Comparison of ENCODE assay signal across 8 mouse cellular contexts in genomic region chr8:94666456-94667308, GRCm38 (mm10). TPM values are rescaled to one million over a fixed set of nuclear protein-coding genes. Genes with fewer than 3 reads are reported as not detected.
A peak's percentile ranks its signal among the peaks of the same experiment; 100 is the strongest.
DNase-seq lines count a peak whose midpoint lies in the region; ATAC-seq and TF ChIP-seq lines count a peak whose summit lies in the region.

TSS of gene Arl2bp (plus strand) at chr8:94666600.

- peak within 1 kb of the TSS; percentile 80 for H3K4me2 ChIP-seq in heart, embryonic 11.5 days
- peak within 1 kb of the TSS; percentile 82 for H3K4me2 ChIP-seq in kidney, embryonic 16.5 days (replicated peaks; ENCODE audit: low read depth, low read length)
- H3K4me2 ChIP-seq in myocyte (ENCODE audit: low read depth): peak within 1 kb of the TSS; percentile 94

- peak within 1 kb of the TSS; percentile 80 for H3K27ac ChIP-seq in heart, embryonic 11.5 days (ENCODE audit: low read depth, low read length)
- peak within 1 kb of the TSS; percentile 90 for H3K27ac ChIP-seq in kidney, embryonic 16.5 days (ENCODE audit: low read length)
- no peak within 1 kb of the TSS for H3K27ac ChIP-seq in liver, adult 2 months (replicated peaks; ENCODE audit: insufficient read depth, low read depth, low read length)

- no peaks in the 10 kb centered on the region for H3K79me2 ChIP-seq in liver, adult 2 months (ENCODE audit: control insufficient read depth, insufficient read depth, low read length)
- peaks cover 18% of the 10 kb centered on the region for H3K79me2 ChIP-seq in myocyte (ENCODE audit: control insufficient read depth, insufficient read depth)

- peak within 1 kb of the TSS; percentile 77 for H3K4me3 ChIP-seq in heart, embryonic 11.5 days (ENCODE audit: low read depth, low read length)
- H3K4me3 ChIP-seq in kidney, embryonic 16.5 days (ENCODE audit: low read length): peak within 1 kb of the TSS; percentile 93
- peak within 1 kb of the TSS; percentile 80 for H3K4me3 ChIP-seq in liver, adult 2 months (ENCODE audit: insufficient read depth, low read depth, low read length)
- H3K4me3 ChIP-seq in myocyte: peak within 1 kb of the TSS; percentile 73

- no peaks in the 10 kb centered on the region for H3K9me3 ChIP-seq in heart, embryonic 11.5 days (replicated peaks; ENCODE audit: control insufficient read depth, low read length)
- no peaks in the 10 kb centered on the region for H3K9me3 ChIP-seq in kidney, embryonic 16.5 days (ENCODE audit: low read length)

- peak within 1 kb of the TSS; percentile 81 for H3K9ac ChIP-seq in heart, embryonic 11.5 days (ENCODE audit: low read depth, low read length)
- peak within 1 kb of the TSS; percentile 95 for H3K9ac ChIP-seq in kidney, embryonic 16.5 days (replicated peaks; ENCODE audit: low read length)
- peak within 1 kb of the TSS; percentile 77 for H3K9ac ChIP-seq in liver, adult 2 months (ENCODE audit: low read depth, low read length)

- TF ChIP-seq CTCF in liver, adult 2 months (IDR thresholded peaks at IDR 0.05; ENCODE audit: low read depth, low read length): no peak

- under 1% methylated on average over 74 of the region's 74 CpGs for WGBS in heart, embryonic 11.5 days (ENCODE audit: insufficient replicate concordance)
- WGBS in kidney, embryonic 16.5 days: under 1% methylated on average over 74 of the region's 74 CpGs
- WGBS in liver, adult 2 months: 2% methylated on average over 74 of the region's 74 CpGs

- peaks cover 8% of the 10 kb centered on the region for H3K36me3 ChIP-seq in heart, embryonic 11.5 days (ENCODE audit: control insufficient read depth, insufficient read depth, low read length)
- peaks cover 22% of the 10 kb centered on the region for H3K36me3 ChIP-seq in kidney, embryonic 16.5 days (ENCODE audit: insufficient read depth, low read length)
- H3K36me3 ChIP-seq in liver, adult 2 months (ENCODE audit: control insufficient read depth, insufficient read depth, low read length): no peaks in the 10 kb centered on the region
- H3K36me3 ChIP-seq in myocyte (ENCODE audit: control insufficient read depth, insufficient read depth): peaks cover 13% of the 10 kb centered on the region
- peaks cover 4% of the 10 kb centered on the region for H3K36me3 ChIP-seq in splenic B cell, adult 2 months (ENCODE audit: control insufficient read depth, insufficient read depth, low read length, poor library complexity, severe bottlenecking)

- no peak for TF ChIP-seq POLR2A in liver, adult 2 months (IDR thresholded peaks at IDR 0.05; ENCODE audit: extremely low read depth, insufficient read depth, low read length)
- TF ChIP-seq POLR2A in myocyte (IDR thresholded peaks at IDR 0.05; ENCODE audit: insufficient read length, low read depth): peak; percentile 84

- H3K4me1 ChIP-seq in heart, embryonic 11.5 days (ENCODE audit: control insufficient read depth, insufficient read depth, low read length): no peaks in the 10 kb centered on the region
- peaks cover 17% of the 10 kb centered on the region for H3K4me1 ChIP-seq in kidney, embryonic 16.5 days (ENCODE audit: insufficient read depth, low read length)
- peaks cover 2% of the 10 kb centered on the region; the same call in 1 of the 2 replicates for H3K4me1 ChIP-seq in liver, adult 2 months (ENCODE audit: control insufficient read depth, insufficient read depth, low read length)

- H3ac ChIP-seq in myocyte (ENCODE audit: control insufficient read depth, insufficient read length): peak within 1 kb of the TSS; percentile 92

- DNase-seq in B cell, adult 2 months: peak; percentile 95 to 96
- DNase-seq in brain, adult 2 months (ENCODE audit: low read depth, low spot score): peak; percentile 98
- DNase-seq in liver, adult 2 months (ENCODE audit: extremely low read depth, low read depth, low spot score): peak; percentile 70
- DNase-seq in splenic B cell, adult 2 months (ENCODE audit: low read depth, low spot score): peak; percentile 96

- H3K27me3 ChIP-seq in heart, embryonic 11.5 days (ENCODE audit: control insufficient read depth, insufficient read depth, low read length): no peaks in the 10 kb centered on the region
- no peaks in the 10 kb centered on the region for H3K27me3 ChIP-seq in kidney, embryonic 16.5 days (ENCODE audit: insufficient read depth, low read length)
- no peaks in the 10 kb centered on the region for H3K27me3 ChIP-seq in liver, adult 2 months (ENCODE audit: control insufficient read depth, insufficient read depth, low read length)
- no peaks in the 10 kb centered on the region for H3K27me3 ChIP-seq in myocyte (ENCODE audit: control insufficient read depth, insufficient read depth, insufficient read length)
- H3K27me3 ChIP-seq in splenic B cell, adult 2 months (ENCODE audit: control insufficient read depth, insufficient read depth, low read length, poor library complexity, severe bottlenecking): no peaks in the 10 kb centered on the region

- ATAC-seq in erythroblast, adult 5-6 weeks (replicated peaks; ENCODE audit: low FRiP score, poor library complexity, severe bottlenecking): peak; percentile 99
- peak; percentile 98 for ATAC-seq in heart, embryonic 11.5 days (replicated peaks; ENCODE audit: insufficient number of reproducible peaks, low FRiP score, low TSS enrichment)
- ATAC-seq in kidney, embryonic 16.5 days (ENCODE audit: low FRiP score, low TSS enrichment): peak; percentile 99

TF ChIP-seq in myocyte, 11 proteins besides CTCF, POLR2A, EP300 and RAD21:
- TF ChIP-seq POLR2AphosphoS2 (IDR thresholded peaks at IDR 0.05; ENCODE audit: insufficient read length, low read depth) (peak; percentile 77), MYOD1 (IDR thresholded peaks at IDR 0.05; ENCODE audit: control insufficient read depth in 1 of 3, insufficient read length in 2 of 3, low read depth in 2 of 3) (peak in 1 of 3 experiments; percentile 10), MYOG (IDR thresholded peaks at IDR 0.05; ENCODE audit: control insufficient read depth in 1 of 3, insufficient read depth in 1 of 3, insufficient read length in 2 of 3, low read depth in 2 of 3) (no peak), SRF (IDR thresholded peaks at IDR 0.05; ENCODE audit: control insufficient read depth, insufficient read length, low read depth) (no peak), REST (IDR thresholded peaks at IDR 0.05; ENCODE audit: insufficient read depth, insufficient read length) (no peak), TCF12 (IDR thresholded peaks at IDR 0.05; ENCODE audit: insufficient read depth, poor library complexity, severe bottlenecking) (no peak), E2F4 (IDR thresholded peaks at IDR 0.05; ENCODE audit: insufficient read depth) (no peak)

RNA-seq across cellular contexts. Expression of gene Arl2bp, which starts in this region (rescaled TPM):
- total RNA-seq in erythroblast, adult 5-6 weeks (2015; ENCODE audit: low replicate concordance): 16.1 and 18.0 TPM in 2 replicates
- 27.9 and 32.5 TPM in 2 replicates for total RNA-seq in erythroblast, adult 5-6 weeks (2017; ENCODE audit: low replicate concordance)
- polyA plus RNA-seq in heart, embryonic 11.5 days (2014; fragmentation: Nextera tagmentation; extraction: Ambion mirVana): 44.2 and 65.2 TPM in 2 replicates
- polyA plus RNA-seq in kidney, embryonic 16.5 days (2015; fragmentation: Nextera tagmentation; extraction: Ambion mirVana): 133 and 135 TPM in 2 replicates
- 4.2 and 4.8 TPM in 2 replicates for total RNA-seq in liver, adult 2 months (2014; rRNA removed)
- 5.9 and 7.7 TPM in 2 replicates for polyA plus RNA-seq in liver, adult 2 months (2012; rRNA removed)
- polyA plus RNA-seq in myocyte (2012; fragmentation: generic; extraction: Trizol): 67.4 TPM
